Mouse (Mus musculus) CH12.LX (cell line): Measurements from ENCODE around the gene Enpp6. TPM values are rescaled to one million over a fixed set of nuclear protein-coding genes. Genes with fewer than 3 reads are reported as not detected.

ENCODE experiments used
- DNase-seq: peaks from one replicate; pipeline ENCODE4 v3.0.0-alpha.2; 2013; ENCODE audit errors: extremely low read depth
- H3K27ac ChIP-seq: 2 replicates; pipeline ENCODE4 v1.5.1; 2012; ENCODE audit warnings: low read depth, mild to moderate bottlenecking, control low read depth, moderate library complexity; ENCODE audit not compliant: insufficient read depth
- H3K27me3 ChIP-seq: replicated peaks from 2 replicates; pipeline ENCODE3; 2012; ENCODE audit warnings: inconsistent platforms
- H3K36me3 ChIP-seq, 2 experiments: replicated peaks in 1 of 2; 2 replicates each; pipeline versions ENCODE3 to v1.6.1; 2012; ENCODE audit warnings: inconsistent platforms in 1 of 2, low read length in 1 of 2, mild to moderate bottlenecking in 1 of 2, mixed read lengths in 1 of 2, moderate library complexity in 1 of 2; ENCODE audit not compliant: control insufficient read depth in 1 of 2, insufficient read depth in 1 of 2
- H3K4me1 ChIP-seq, 2 experiments: 2 replicates each; pipeline ENCODE4 v1.6.1; 2012; ENCODE audit warnings: inconsistent platforms in 1 of 2, moderate library complexity in 1 of 2; ENCODE audit not compliant: insufficient read depth in 2 of 2, control insufficient read depth in 1 of 2
- H3K4me2 ChIP-seq: 2 replicates; pipeline ENCODE4 v1.6.1; 2012; ENCODE audit warnings: low read depth, mild to moderate bottlenecking, control low read depth; ENCODE audit not compliant: poor library complexity, insufficient read depth, severe bottlenecking
- H3K4me3 ChIP-seq, 3 experiments: fragments of 150-350 bp in 1 of 3; sonication (generic) in 1 of 3; replicated peaks in 1 of 3; 2 replicates each; pipeline versions ENCODE3 to v1.5.1; 2011 to 2012; ENCODE audit warnings: low read depth in 2 of 3, low read length in 2 of 3, mild to moderate bottlenecking in 2 of 3, moderate library complexity in 2 of 3, control low read depth in 1 of 3, improper control_type of control experiment in 1 of 3, inconsistent platforms in 1 of 3, mixed read lengths in 1 of 3; ENCODE audit not compliant: poor library complexity in 1 of 3
- H3K79me2 ChIP-seq: replicated peaks from 2 replicates; pipeline ENCODE4 v1.6.1; 2012; ENCODE audit warnings: mild to moderate bottlenecking, moderate library complexity; ENCODE audit not compliant: control insufficient read depth, poor library complexity, insufficient read depth, severe bottlenecking; ENCODE audit errors: extremely low read depth
- H3K9ac ChIP-seq: 2 replicates; pipeline ENCODE4 v1.6.1; 2012; ENCODE audit warnings: low read depth, mild to moderate bottlenecking, control low read depth, moderate library complexity; ENCODE audit not compliant: insufficient read depth
- H3K9me3 ChIP-seq: replicated peaks from 2 replicates; pipeline ENCODE3; 2012; ENCODE audit warnings: low read length, inconsistent platforms, mixed read lengths
- E2F4 ChIP-seq: IDR thresholded peaks from 2 replicates; pipeline ENCODE4 v1.6.1; 2011; ENCODE audit warnings: low read depth, low read length, improper control_type of control experiment; ENCODE audit not compliant: insufficient replicate concordance
- ELF1 ChIP-seq: IDR thresholded peaks from 2 replicates; pipeline ENCODE4 v1.6.1; 2014; ENCODE audit warnings: low read depth, mild to moderate bottlenecking, inconsistent platforms, low read length, improper control_type of control experiment
- ETS1 ChIP-seq: conservative IDR thresholded peaks from 2 replicates; pipeline ENCODE4 v1.6.1; 2012; ENCODE audit warnings: low read depth, mild to moderate bottlenecking, inconsistent platforms, low read length, improper control_type of control experiment, moderate library complexity
- GABPA ChIP-seq: IDR thresholded peaks from 2 replicates; pipeline ENCODE4 v1.6.1; 2012; ENCODE audit warnings: low read depth, low read length, improper control_type of control experiment, inconsistent platforms; ENCODE audit not compliant: insufficient replicate concordance
- HCFC1 ChIP-seq: IDR thresholded peaks from 2 replicates; pipeline ENCODE4 v1.6.1; 2012; ENCODE audit warnings: low read depth, mild to moderate bottlenecking, inconsistent platforms, low read length, improper control_type of control experiment
- IRF4 ChIP-seq: IDR thresholded peaks from 2 replicates; pipeline ENCODE4 v1.6.1; 2014; ENCODE audit warnings: low read depth, mild to moderate bottlenecking, inconsistent platforms, low read length, improper control_type of control experiment
- JUND ChIP-seq: conservative IDR thresholded peaks from 2 replicates; pipeline ENCODE4 v1.6.1; 2011; ENCODE audit warnings: low read depth, low read length, improper control_type of control experiment
- MAX ChIP-seq: IDR thresholded peaks from 2 replicates; pipeline ENCODE4 v1.6.1; 2011; ENCODE audit warnings: low read length, improper control_type of control experiment
- MEF2A ChIP-seq: IDR thresholded peaks from 2 replicates; pipeline ENCODE4 v1.6.1; 2014; ENCODE audit warnings: low read depth, mild to moderate bottlenecking, inconsistent platforms, low read length, improper control_type of control experiment, borderline replicate concordance
- MYC ChIP-seq: IDR thresholded peaks from 2 replicates; pipeline ENCODE4 v1.6.1; 2011; ENCODE audit warnings: low read depth, mild to moderate bottlenecking, improper control_type of control experiment, low read length
- NELFE ChIP-seq: IDR thresholded peaks from 2 replicates; pipeline ENCODE4 v1.6.1; 2011; ENCODE audit warnings: low read depth, low read length, improper control_type of control experiment
- NRF1 ChIP-seq: IDR thresholded peaks from 2 replicates; pipeline ENCODE4 v1.6.1; 2014; ENCODE audit warnings: low read depth, mild to moderate bottlenecking, inconsistent platforms, low read length, improper control_type of control experiment, moderate library complexity
- POLR2A ChIP-seq: IDR thresholded peaks from 2 replicates; pipeline ENCODE4 v1.6.1; 2011; ENCODE audit warnings: low read depth, mild to moderate bottlenecking, improper control_type of control experiment, low read length
- POLR2AphosphoS2 ChIP-seq: IDR thresholded peaks from 2 replicates; pipeline ENCODE4 v1.6.1; 2011; ENCODE audit warnings: low read depth, low read length, improper control_type of control experiment
- TBP ChIP-seq: conservative IDR thresholded peaks from 2 replicates; pipeline ENCODE4 v1.6.1; 2011; ENCODE audit warnings: low read depth, low read length, improper control_type of control experiment
- TCF12 ChIP-seq: IDR thresholded peaks from 2 replicates; pipeline ENCODE4 v1.6.1; 2014; ENCODE audit warnings: low read depth, mild to moderate bottlenecking, inconsistent platforms, low read length, improper control_type of control experiment
- USF1 ChIP-seq: IDR thresholded peaks from 2 replicates; pipeline ENCODE4 v1.6.1; 2014; ENCODE audit warnings: low read depth, mild to moderate bottlenecking, inconsistent platforms, low read length, improper control_type of control experiment
- USF2 ChIP-seq: conservative IDR thresholded peaks from 2 replicates; pipeline ENCODE4 v1.6.1; 2011; ENCODE audit warnings: low read depth, low read length, improper control_type of control experiment
- ZKSCAN1 ChIP-seq: IDR thresholded peaks from 2 replicates; pipeline ENCODE4 v1.6.1; 2012; ENCODE audit warnings: low read depth, inconsistent platforms, low read length, improper control_type of control experiment, borderline replicate concordance
- ZMIZ1 ChIP-seq: IDR thresholded peaks from 2 replicates; pipeline ENCODE4 v1.6.1; 2012; ENCODE audit warnings: low read depth, mild to moderate bottlenecking, inconsistent platforms, low read length, improper control_type of control experiment
- dilution Hi-C: fragments of 300-500 bp; cut with MboI; formaldehyde crosslinking; loops from 2 replicates; pipeline ENCODE4 v1.14.3; 2020; ENCODE audit warnings: low sequenced_read_pairs; ENCODE audit not compliant: extremely low pct_unique_long_range_greater_than_20kb, extremely low pct_ligation_motif_present
- in situ Hi-C: fragments of 300-500 bp; cut with MboI; formaldehyde crosslinking; loops from 3 replicates; pipeline ENCODE4 v1.14.3; 2019; ENCODE audit warnings: low sequenced_read_pairs, low pct_ligation_motif_present, low pct_unique_long_range_greater_than_20kb, mixed read lengths
- polyA plus RNA-seq: library from polyadenylated mRNA; unstranded; fragments of >175 nt; gene quantifications from 2 replicates; pipeline ENCODE4 v1.2.1, GENCODE M21; 2012; ENCODE audit warnings: low read depth; ENCODE audit not compliant: insufficient read length
- total RNA-seq, 2 experiments: library from RNA; depleted of rRNA; stranded (reverse); fragments of 300-350 nt in 1 of 2; fragments of >200 nt in 1 of 2; gene quantifications; 2 replicates each; pipeline ENCODE4 v1.2.3; 2012 to 2014

Gene Enpp6
- total and polyA plus RNA-seq, 3 experiments, result not detected

- no peaks in the 10 kb centered on the region for H3K9me3 ChIP-seq
- no peaks in the 10 kb centered on the region for H3K36me3 ChIP-seq
- no peaks in the 10 kb centered on the region for H3K79me2 ChIP-seq
- TF ChIP-seq HCFC1, result no peak
- no peak for TF ChIP-seq POLR2A
- TF ChIP-seq NRF1, result no peak
- no peak for TF ChIP-seq USF2
- no peak for TF ChIP-seq ETS1
- no peak for TF ChIP-seq GABPA
- no peak for TF ChIP-seq IRF4
- no peak for TF ChIP-seq ZMIZ1
- TF ChIP-seq JUND, result no peak
- no peak for TF ChIP-seq MAX
- no peak for TF ChIP-seq POLR2AphosphoS2
- no peak for TF ChIP-seq MYC
- TF ChIP-seq ELF1, result no peak
- TF ChIP-seq NELFE, result no peak
- TF ChIP-seq TBP, result no peak
- no peak overlapping the region for H3K4me2 ChIP-seq
- no peak overlapping the region for H3K4me3 ChIP-seq
- in situ Hi-C loops (no loop called here), dilution Hi-C loops (no loop called here)
- H3K4me1 ChIP-seq, result no peaks in the 10 kb centered on the region
- no peaks in the 10 kb centered on the region for H3K27me3 ChIP-seq
- H3K27ac ChIP-seq, result no peak overlapping the region
- H3K9ac ChIP-seq, result no peak overlapping the region
- no peak for DNase-seq
These were observed 47.3 kb downstream of the Enpp6 start for GRCm38 (mm10) chr8:47033976-47034375.

GRCm38 (mm10) chr8:47036501-47036900, 49.8 kb downstream of the Enpp6 start:
- Histone ChIP-seq H3K4me3 (no peak overlapping the region), H3K79me2 (no peaks in the 10 kb centered on the region), H3K9ac (no peak overlapping the region), H3K4me1 (no peaks in the 10 kb centered on the region), H3K36me3 (no peaks in the 10 kb centered on the region)
- no peak for DNase-seq
- no peak for TF ChIP-seq ZKSCAN1
- no peak for TF ChIP-seq ZMIZ1
- no peak for TF ChIP-seq MAX
- no peak for TF ChIP-seq USF2
- TF ChIP-seq E2F4, result no peak
- no peak for TF ChIP-seq MEF2A
- TF ChIP-seq TCF12, result no peak
- no peak for TF ChIP-seq USF1
- TF ChIP-seq, all 38 proteins: peak for 0
- Histone ChIP-seq H3K27me3 (no peaks in the 10 kb centered on the region), H3K27ac (no peak overlapping the region), H3K4me2 (no peak overlapping the region), H3K9me3 (no peaks in the 10 kb centered on the region)
- dilution Hi-C loops, result no loop called here
- in situ Hi-C loops, result no loop called here
